Mouse (Mus musculus) neural tube, embryonic 11.5 days (tissue): ENCODE data around the gene Fhod1. TPM values are rescaled to one million over a fixed set of nuclear protein-coding genes. Genes with fewer than 3 reads are reported as not detected.

Source experiments
- ATAC-seq: fragments of 200-750 bp; cut with Nextera tagmentation; 2 replicates; pipeline ENCODE4 v1.8.0; 2017; ENCODE audit warnings: moderate number of reproducible peaks, mild to moderate bottlenecking, moderate TSS enrichment, moderate library complexity; ENCODE audit not compliant: insufficient read depth, low FRiP score, low TSS enrichment
- DNase-seq: peaks from one replicate; pipeline ENCODE4 v3.0.0-alpha.2; 2015; ENCODE audit warnings: low spot score
- H3K27ac ChIP-seq: fragments of 300-500 bp; sonication (generic); 2 replicates; pipeline ENCODE4 v1.5.1; 2014; ENCODE audit warnings: low read depth, mild to moderate bottlenecking, low read length
- H3K27me3 ChIP-seq: fragments of 300-500 bp; sonication (generic); 2 replicates; pipeline ENCODE4 v1.6.1; 2014; ENCODE audit warnings: mild to moderate bottlenecking, low read length, mixed read lengths; ENCODE audit not compliant: control insufficient read depth, insufficient read depth
- H3K36me3 ChIP-seq: fragments of 300-500 bp; sonication (generic); 2 replicates; pipeline ENCODE4 v1.6.1; 2014; ENCODE audit warnings: mild to moderate bottlenecking, low read length, moderate library complexity, mixed read lengths; ENCODE audit not compliant: control insufficient read depth, insufficient read depth
- H3K4me1 ChIP-seq: fragments of 300-500 bp; sonication (generic); 2 replicates; pipeline ENCODE4 v1.6.1; 2014; ENCODE audit warnings: low read length, mixed read lengths; ENCODE audit not compliant: control insufficient read depth, insufficient read depth
- H3K4me2 ChIP-seq: fragments of 300-500 bp; sonication (generic); 2 replicates; pipeline ENCODE4 v1.6.1; 2014; ENCODE audit warnings: low read depth, mild to moderate bottlenecking, moderate library complexity
- H3K4me3 ChIP-seq: fragments of 300-500 bp; sonication (generic); 2 replicates; pipeline ENCODE4 v1.5.1; 2014; ENCODE audit warnings: low read depth, low read length
- H3K9ac ChIP-seq: fragments of 300-500 bp; sonication (generic); 2 replicates; pipeline ENCODE4 v1.6.1; 2014; ENCODE audit warnings: mild to moderate bottlenecking, low read length
- H3K9me3 ChIP-seq: fragments of 300-500 bp; sonication (generic); 2 replicates; pipeline ENCODE4 v1.6.1; 2016; ENCODE audit warnings: low read length; ENCODE audit not compliant: control insufficient read depth
- WGBS: fragments of 180-500 bp; shearing (Covaris S2); extraction: QIAGEN DNeasy Blood & Tissue Kit; methylation state at CpG from one replicate; pipeline ENCODE4 v1.1.7; 2014; 5-methylcytosine and 5-hydroxymethylcytosine counted together
- polyA plus RNA-seq: library from polyadenylated mRNA; unstranded; fragments of >200 nt; fragmentation: Nextera tagmentation; extraction: Ambion mirVana; gene quantifications from 2 replicates; pipeline ENCODE4 v1.2.1, GENCODE M21; 2014

Fhod1 gene
- polyA plus RNA-seq, 1 experiment from 2014 or later = 1.8 TPM

- Histone ChIP-seq H3K4me3 (no peak overlapping the region), H3K4me2 (peak overlapping the region; percentile 37), H3K27ac (no peak overlapping the region), H3K4me1 (no peaks in the 10 kb centered on the region), H3K36me3 (no peaks in the 10 kb centered on the region), H3K9ac (0 out of 2 replicates have a peak overlapping the region, but pooled peaks have one; percentile 28), H3K9me3 (no peaks in the 10 kb centered on the region), H3K27me3 (no peaks in the 10 kb centered on the region)
- WGBS = 26% methylated on average over 32 of the region's 33 CpGs
- ATAC-seq = 0 out of 2 replicates have a peak, but pooled peaks have one; percentile 45
- DNase-seq = peak; percentile 56
Measured at GRCm38 (mm10) chr8:105374513-105374966, 26.8 kb upstream of the Fhod1 start.

- Histone ChIP-seq H3K4me2 (peak within 1 kb of the TSS; percentile 37; the same call in 1 of the 2 replicates), H3K4me3 (no peak within 1 kb of the TSS), H3K27me3 (no peaks in the 10 kb centered on the region), H3K9me3 (no peaks in the 10 kb centered on the region), H3K9ac (no peak within 1 kb of the TSS), H3K27ac (no peak within 1 kb of the TSS), H3K4me1 (no peaks in the 10 kb centered on the region), H3K36me3 (no peaks in the 10 kb centered on the region)
- 62% methylated on average over 2 of the region's 2 CpGs for WGBS
- ATAC-seq (no peak), DNase-seq (no peak)
Measured at GRCm38 (mm10) chr8:105373032-105373431, 25.3 kb upstream of the Fhod1 start, which contains the start of gene Plekhg4. TSS of gene Plekhg4 (plus strand) at chr8:105373274.

GRCm38 (mm10) chr8:105372473-105372872, 24.7 kb upstream of the Fhod1 start:
- H3K27ac ChIP-seq = no peak overlapping the region
- DNase-seq (no peak), ATAC-seq (no peak)
- no peak overlapping the region for H3K4me2 ChIP-seq
- 83% methylated on average over 9 of the region's 9 CpGs for WGBS
- no peaks in the 10 kb centered on the region for H3K4me1 ChIP-seq
- no peak overlapping the region for H3K9ac ChIP-seq
- H3K27me3 ChIP-seq = no peaks in the 10 kb centered on the region
- no peaks in the 10 kb centered on the region for H3K36me3 ChIP-seq
- H3K9me3 ChIP-seq = no peaks in the 10 kb centered on the region
- H3K4me3 ChIP-seq = no peak overlapping the region

- Histone ChIP-seq H3K27ac (no peak overlapping the region), H3K4me3 (no peak overlapping the region), H3K4me1 (no peaks in the 10 kb centered on the region), H3K27me3 (no peaks in the 10 kb centered on the region), H3K4me2 (no peak overlapping the region), H3K9ac (no peak overlapping the region), H3K9me3 (no peaks in the 10 kb centered on the region), H3K36me3 (no peaks in the 10 kb centered on the region)
- ATAC-seq (no peak), DNase-seq (peak; percentile 38)
- WGBS = 74% methylated on average over 2 of the region's 2 CpGs
Measured at GRCm38 (mm10) chr8:105367107-105367506, 19.4 kb upstream of the Fhod1 start.

- Histone ChIP-seq H3K9me3 (no peaks in the 10 kb centered on the region), H3K4me3 (no peak overlapping the region), H3K27ac (no peak overlapping the region), H3K27me3 (no peaks in the 10 kb centered on the region), H3K9ac (no peak overlapping the region), H3K36me3 (no peaks in the 10 kb centered on the region), H3K4me1 (no peaks in the 10 kb centered on the region), H3K4me2 (no peak overlapping the region)
- DNase-seq (no peak), ATAC-seq (no peak)
- WGBS = 83% methylated on average over 12 of the region's 12 CpGs
Measured at GRCm38 (mm10) chr8:105361751-105362702, 14.3 kb upstream of the Fhod1 start.

GRCm38 (mm10) chr8:105359646-105360045, 11.9 kb upstream of the Fhod1 start:
- H3K4me3 ChIP-seq = no peak overlapping the region
- H3K4me1 ChIP-seq = peaks cover 3% of the 10 kb centered on the region; the same call in 1 of the 2 replicates
- ATAC-seq = no peak
- no peaks in the 10 kb centered on the region for H3K36me3 ChIP-seq
- H3K27me3 ChIP-seq = no peaks in the 10 kb centered on the region
- DNase-seq = peak; percentile 57
- H3K27ac ChIP-seq = no peak overlapping the region
- 50% methylated on average over 4 of the region's 4 CpGs for WGBS
- H3K9me3 ChIP-seq = no peaks in the 10 kb centered on the region
- no peak overlapping the region for H3K4me2 ChIP-seq
- no peak overlapping the region for H3K9ac ChIP-seq

- ATAC-seq (no peak), DNase-seq (no peak)
- H3K4me1 ChIP-seq = peaks cover 3% of the 10 kb centered on the region; the same call in 1 of the 2 replicates
- H3K4me2 ChIP-seq = no peak overlapping the region
- 80% methylated on average over 15 of the region's 15 CpGs for WGBS
- no peaks in the 10 kb centered on the region for H3K27me3 ChIP-seq
- H3K9me3 ChIP-seq = no peaks in the 10 kb centered on the region
- no peak overlapping the region for H3K4me3 ChIP-seq
- no peak overlapping the region for H3K9ac ChIP-seq
- H3K27ac ChIP-seq = no peak overlapping the region
- H3K36me3 ChIP-seq = no peaks in the 10 kb centered on the region
Measured at GRCm38 (mm10) chr8:105359208-105359607, 11.5 kb upstream of the Fhod1 start.

GRCm38 (mm10) chr8:105356681-105357080, 8.9 kb upstream of the Fhod1 start:
- peaks cover 3% of the 10 kb centered on the region; the same call in 1 of the 2 replicates for H3K4me1 ChIP-seq
- H3K9me3 ChIP-seq = no peaks in the 10 kb centered on the region
- H3K36me3 ChIP-seq = no peaks in the 10 kb centered on the region
- H3K27ac ChIP-seq = no peak overlapping the region
- no peak overlapping the region for H3K4me3 ChIP-seq
- no peaks in the 10 kb centered on the region for H3K27me3 ChIP-seq
- no peak overlapping the region for H3K4me2 ChIP-seq
- ATAC-seq (no peak), DNase-seq (no peak)
- no peak overlapping the region for H3K9ac ChIP-seq
- WGBS = 91% methylated on average over 14 of the region's 14 CpGs
